Mouse (Mus musculus) hindbrain, embryonic 11.5 days (tissue): ENCODE data around the gene Rbfox2. TPM values are rescaled to one million over a fixed set of nuclear protein-coding genes. Genes with fewer than 3 reads are reported as not detected.

ENCODE experiments used
- ATAC-seq: fragments of 200-750 bp; cut with Nextera tagmentation; 2 replicates; pipeline ENCODE4 v1.8.0; 2017; ENCODE audit warnings: mild to moderate bottlenecking, moderate TSS enrichment, moderate library complexity; ENCODE audit not compliant: low FRiP score
- DNase-seq: peaks from one replicate; pipeline ENCODE4 v3.0.0-alpha.2; 2015; ENCODE audit warnings: low spot score
- H3K27ac ChIP-seq: fragments of 300-500 bp; sonication (generic); 2 replicates; pipeline ENCODE4 v1.5.1; 2014; ENCODE audit warnings: mild to moderate bottlenecking, low read depth, low read length
- H3K27me3 ChIP-seq: fragments of 300-500 bp; sonication (generic); 2 replicates; pipeline ENCODE4 v1.6.1; 2014; ENCODE audit warnings: mild to moderate bottlenecking, low read length, moderate library complexity, mixed read lengths; ENCODE audit not compliant: control insufficient read depth, insufficient read depth
- H3K36me3 ChIP-seq: fragments of 300-500 bp; sonication (generic); 2 replicates; pipeline ENCODE4 v1.6.1; 2014; ENCODE audit warnings: mild to moderate bottlenecking, low read length, moderate library complexity, mixed read lengths; ENCODE audit not compliant: control insufficient read depth, insufficient read depth
- H3K4me1 ChIP-seq: fragments of 300-500 bp; sonication (generic); replicated peaks from 2 replicates; pipeline ENCODE4 v1.6.1; 2014; ENCODE audit warnings: low read length, mixed read lengths; ENCODE audit not compliant: control insufficient read depth, insufficient read depth
- H3K4me2 ChIP-seq: fragments of 300-500 bp; sonication (generic); replicated peaks from 2 replicates; pipeline ENCODE4 v1.6.1; 2014; ENCODE audit warnings: mild to moderate bottlenecking, low read depth, low read length
- H3K4me3 ChIP-seq: fragments of 300-500 bp; sonication (generic); 2 replicates; pipeline ENCODE4 v1.5.1; 2014; ENCODE audit warnings: low read depth, low read length
- H3K9ac ChIP-seq: fragments of 300-500 bp; sonication (generic); 2 replicates; pipeline ENCODE4 v1.6.1; 2014; ENCODE audit warnings: low read depth, low read length
- H3K9me3 ChIP-seq: fragments of 300-500 bp; sonication (generic); 2 replicates; pipeline ENCODE4 v1.6.1; 2016; ENCODE audit warnings: low read length; ENCODE audit not compliant: control insufficient read depth
- WGBS: fragments of 180-500 bp; shearing (Covaris S2); extraction: QIAGEN DNeasy Blood & Tissue Kit; methylation state at CpG from one replicate; pipeline ENCODE4 v1.1.7; 2014; 5-methylcytosine and 5-hydroxymethylcytosine counted together
- polyA plus RNA-seq: library from polyadenylated mRNA; unstranded; fragments of >200 nt; fragmentation: Nextera tagmentation; extraction: Ambion mirVana; gene quantifications from 2 replicates; pipeline ENCODE4 v1.2.1, GENCODE M21; 2014

The Rbfox2 gene
- polyA plus RNA-seq, 1 experiment from 2014 or later, result 142 TPM

- 84% methylated on average over 14 of the region's 14 CpGs for WGBS
- no peak for DNase-seq
- Histone ChIP-seq H3K36me3 (no peaks in the 10 kb centered on the region), H3K4me3 (no peak overlapping the region), H3K9ac (no peak overlapping the region), H3K27me3 (no peaks in the 10 kb centered on the region), H3K4me1 (no peaks in the 10 kb centered on the region), H3K9me3 (no peaks in the 10 kb centered on the region), H3K4me2 (no peak overlapping the region), H3K27ac (peak overlapping the region; percentile 10; the same call in 1 of the 2 replicates)
- no peak for ATAC-seq
These were observed 114.5 kb downstream of the Rbfox2 start for GRCm38 (mm10) chr15:77192154-77192935.

- H3K9ac ChIP-seq, result no peak overlapping the region
- H3K4me2 ChIP-seq, result no peak overlapping the region
- no peaks in the 10 kb centered on the region for H3K9me3 ChIP-seq
- no peak overlapping the region for H3K27ac ChIP-seq
- H3K4me1 ChIP-seq, result no peaks in the 10 kb centered on the region
- ATAC-seq (no peak), DNase-seq (no peak)
- WGBS, result 100% methylated on average over 1 of the region's 1 CpGs
- H3K36me3 ChIP-seq, result no peaks in the 10 kb centered on the region
- H3K27me3 ChIP-seq, result no peaks in the 10 kb centered on the region
- no peak overlapping the region for H3K4me3 ChIP-seq
These were observed 120.7 kb downstream of the Rbfox2 start for GRCm38 (mm10) chr15:77186096-77186495.

GRCm38 (mm10) chr15:77185614-77186013 lies 121.2 kb downstream of the Rbfox2 start:
- no peak overlapping the region for H3K4me2 ChIP-seq
- no peak overlapping the region for H3K4me3 ChIP-seq
- H3K27ac ChIP-seq, result no peak overlapping the region
- no peak overlapping the region for H3K9ac ChIP-seq
- no peak for ATAC-seq
- DNase-seq, result peak; percentile 12
- WGBS, result 44% methylated on average over 5 of the region's 5 CpGs
- no peaks in the 10 kb centered on the region for H3K9me3 ChIP-seq
- H3K27me3 ChIP-seq, result no peaks in the 10 kb centered on the region
- H3K4me1 ChIP-seq, result no peaks in the 10 kb centered on the region
- no peaks in the 10 kb centered on the region for H3K36me3 ChIP-seq

- no peak for ATAC-seq
- no peak overlapping the region for H3K9ac ChIP-seq
- H3K4me1 ChIP-seq, result no peaks in the 10 kb centered on the region
- no peak for DNase-seq
- H3K4me2 ChIP-seq, result no peak overlapping the region
- H3K4me3 ChIP-seq, result no peak overlapping the region
- H3K27ac ChIP-seq, result no peak overlapping the region
- no peaks in the 10 kb centered on the region for H3K36me3 ChIP-seq
- H3K27me3 ChIP-seq, result no peaks in the 10 kb centered on the region
- no peaks in the 10 kb centered on the region for H3K9me3 ChIP-seq
- WGBS, result 90% methylated on average over 5 of the region's 5 CpGs
These were observed 124.0 kb downstream of the Rbfox2 start for GRCm38 (mm10) chr15:77182800-77183199.

GRCm38 (mm10) chr15:77174018-77174417 lies 132.8 kb downstream of the Rbfox2 start:
- Histone ChIP-seq H3K27me3 (no peaks in the 10 kb centered on the region), H3K4me3 (no peak overlapping the region), H3K9ac (no peak overlapping the region), H3K4me1 (no peaks in the 10 kb centered on the region), H3K4me2 (no peak overlapping the region), H3K27ac (no peak overlapping the region), H3K36me3 (no peaks in the 10 kb centered on the region), H3K9me3 (no peaks in the 10 kb centered on the region)
- WGBS, result 88% methylated on average over 5 of the region's 5 CpGs
- DNase-seq (no peak), ATAC-seq (no peak)

GRCm38 (mm10) chr15:77172414-77172813 lies 134.4 kb downstream of the Rbfox2 start:
- no peaks in the 10 kb centered on the region for H3K4me1 ChIP-seq
- no peaks in the 10 kb centered on the region for H3K36me3 ChIP-seq
- no peaks in the 10 kb centered on the region for H3K9me3 ChIP-seq
- no peak for ATAC-seq
- H3K27me3 ChIP-seq, result no peaks in the 10 kb centered on the region
- no peak overlapping the region for H3K9ac ChIP-seq
- no peak overlapping the region for H3K27ac ChIP-seq
- no peak for DNase-seq
- no peak overlapping the region for H3K4me3 ChIP-seq
- WGBS, result 59% methylated on average over 3 of the region's 3 CpGs
- no peak overlapping the region for H3K4me2 ChIP-seq

- H3K4me1 ChIP-seq, result no peaks in the 10 kb centered on the region
- H3K27me3 ChIP-seq, result no peaks in the 10 kb centered on the region
- H3K27ac ChIP-seq, result no peak overlapping the region
- H3K4me2 ChIP-seq, result no peak overlapping the region
- H3K9ac ChIP-seq, result no peak overlapping the region
- no peak overlapping the region for H3K4me3 ChIP-seq
- 86% methylated on average over 2 of the region's 2 CpGs for WGBS
- DNase-seq (no peak), ATAC-seq (no peak)
- no peaks in the 10 kb centered on the region for H3K9me3 ChIP-seq
- H3K36me3 ChIP-seq, result no peaks in the 10 kb centered on the region
These were observed 138.0 kb downstream of the Rbfox2 start for GRCm38 (mm10) chr15:77168781-77169180.

GRCm38 (mm10) chr15:77166225-77166732 lies 140.5 kb downstream of the Rbfox2 start:
- DNase-seq (no peak), ATAC-seq (no peak)
- H3K27me3 ChIP-seq, result no peaks in the 10 kb centered on the region
- 79% methylated on average over 1 of the region's 1 CpGs for WGBS
- no peaks in the 10 kb centered on the region for H3K4me1 ChIP-seq
- H3K4me2 ChIP-seq, result no peak overlapping the region
- no peak overlapping the region for H3K4me3 ChIP-seq
- no peak overlapping the region for H3K27ac ChIP-seq
- H3K9ac ChIP-seq, result no peak overlapping the region
- no peaks in the 10 kb centered on the region for H3K9me3 ChIP-seq
- H3K36me3 ChIP-seq, result no peaks in the 10 kb centered on the region

GRCm38 (mm10) chr15:77163336-77163735 lies 143.5 kb downstream of the Rbfox2 start:
- 59% methylated on average over 6 of the region's 6 CpGs for WGBS
- Histone ChIP-seq H3K36me3 (no peaks in the 10 kb centered on the region), H3K9me3 (no peaks in the 10 kb centered on the region), H3K4me1 (no peaks in the 10 kb centered on the region), H3K4me2 (no peak overlapping the region), H3K9ac (no peak overlapping the region), H3K27ac (no peak overlapping the region), H3K4me3 (no peak overlapping the region), H3K27me3 (no peaks in the 10 kb centered on the region)
- DNase-seq (no peak), ATAC-seq (no peak)
